Mouse (Mus musculus) thymus, postnatal 36 days (tissue): ENCODE measurements around the gene Rab11b.

Source experiments
- DNase-seq, 2 experiments: peaks; one replicate each; pipeline ENCODE4 v3.0.0; 2022; ENCODE audit warnings: mixed read lengths in 2 of 2

Gene Rab11b

GRCm38 (mm10) chr17:33760255-33761165 is at the start of gene Rab11b:
Gene Rab11b (minus strand): TSS chr17:33760530.
- peak; percentile 99 to 100 for DNase-seq

GRCm38 (mm10) chr17:33808192-33808591 is 47.9 kb upstream of the Rab11b start:
- DNase-seq: no peak

- no peak for DNase-seq
Measured at GRCm38 (mm10) chr17:33807181-33807888, 47.0 kb upstream of the Rab11b start.

GRCm38 (mm10) chr17:33804745-33805144 is 44.4 kb upstream of the Rab11b start:
- no peak for DNase-seq

- DNase-seq: no peak
Measured at GRCm38 (mm10) chr17:33804205-33804604, 43.9 kb upstream of the Rab11b start.

- DNase-seq: no peak
Measured at GRCm38 (mm10) chr17:33802221-33802620, 41.9 kb upstream of the Rab11b start.

- no peak for DNase-seq
Measured at GRCm38 (mm10) chr17:33799277-33799676, 38.9 kb upstream of the Rab11b start.

- DNase-seq: no peak
Measured at GRCm38 (mm10) chr17:33798306-33798705, 38.0 kb upstream of the Rab11b start.

GRCm38 (mm10) chr17:33788732-33789131 is 28.4 kb upstream of the Rab11b start:
- DNase-seq: no peak

GRCm38 (mm10) chr17:33786375-33786774 is 26.0 kb upstream of the Rab11b start:
- no peak for DNase-seq

- no peak for DNase-seq
Measured at GRCm38 (mm10) chr17:33784939-33785338, 24.6 kb upstream of the Rab11b start.

- no peak for DNase-seq
Measured at GRCm38 (mm10) chr17:33783408-33783807, 23.1 kb upstream of the Rab11b start.

GRCm38 (mm10) chr17:33782067-33782466 is 21.7 kb upstream of the Rab11b start:
- no peak for DNase-seq

- DNase-seq: peak; percentile 77 to 81
Measured at GRCm38 (mm10) chr17:33781124-33781977, 21.0 kb upstream of the Rab11b start, which contains the start of gene Angptl4. Gene Angptl4 (minus strand): TSS chr17:33781830.

GRCm38 (mm10) chr17:33780431-33780830 is 20.1 kb upstream of the Rab11b start:
- DNase-seq: no peak

GRCm38 (mm10) chr17:33779967-33780295 is 19.6 kb upstream of the Rab11b start:
- DNase-seq: no peak

GRCm38 (mm10) chr17:33779271-33779966 is 19.1 kb upstream of the Rab11b start:
- DNase-seq: no peak

- DNase-seq: no peak
Measured at GRCm38 (mm10) chr17:33775287-33775686, 15.0 kb upstream of the Rab11b start.

- DNase-seq: no peak
Measured at GRCm38 (mm10) chr17:33774573-33775155, 14.3 kb upstream of the Rab11b start.

- DNase-seq: no peak
Measured at GRCm38 (mm10) chr17:33773871-33774572, 13.7 kb upstream of the Rab11b start.

- no peak for DNase-seq
Measured at GRCm38 (mm10) chr17:33773426-33773825, 13.1 kb upstream of the Rab11b start.
